Mouse (Mus musculus) lung, adult 18-20 months (tissue): ENCODE measurements around the gene Rph3a.
A peak's percentile ranks its signal among the peaks of the same experiment; 100 is the strongest.
"Not testable (repeated sequence)": the region's sequence is repeated elsewhere in the genome, so short reads cannot be mapped to it uniquely, and the experiment has no call there.

Source experiments
- DNase-seq, 2 experiments: peaks; one replicate each; pipeline ENCODE4 v3.0.0; 2022; ENCODE audit warnings: mixed read lengths in 2 of 2

The Rph3a gene

DNA sequence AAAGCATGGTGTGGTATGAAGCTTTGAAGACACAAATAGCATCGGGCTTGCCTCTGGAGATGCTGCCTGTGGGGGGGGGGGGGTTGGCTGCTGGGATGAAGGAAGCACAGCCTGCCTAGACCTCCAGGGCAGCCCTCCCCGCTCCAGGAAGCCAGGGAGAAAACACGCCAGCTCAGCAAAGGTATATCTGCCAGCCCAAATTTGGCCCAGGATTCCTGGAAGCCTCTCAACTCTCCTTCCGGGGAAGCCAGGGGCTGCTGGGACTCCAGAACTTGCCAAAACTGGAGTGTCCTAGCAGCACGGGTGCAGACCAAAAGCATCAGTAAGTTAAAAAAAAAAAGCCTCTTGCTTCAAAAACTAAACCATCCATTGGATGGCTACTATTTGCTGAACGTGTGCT lies 37.6 kb downstream of the Rph3a start:
- no peak for DNase-seq

DNA sequence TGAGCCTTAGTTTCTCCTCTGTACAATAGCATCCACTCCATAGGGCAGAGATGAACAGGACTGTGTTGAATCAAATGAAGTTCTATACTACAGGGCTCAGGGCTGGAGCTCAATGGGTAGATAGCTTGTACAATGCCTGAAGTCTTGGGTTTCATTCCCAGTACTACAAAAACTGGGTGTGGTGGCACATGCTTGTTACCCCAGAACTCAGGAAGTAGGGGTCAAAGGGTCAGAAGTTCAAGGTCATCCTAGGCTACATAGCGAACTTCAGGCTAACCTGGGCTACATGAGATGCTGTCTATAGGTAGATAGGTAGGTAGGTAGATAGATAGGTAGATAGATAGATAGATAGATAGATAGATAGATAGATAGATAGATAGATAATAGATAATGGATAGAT lies 38.6 kb downstream of the Rph3a start:
- no peak for DNase-seq

- no peak for DNase-seq
These were observed 40.2 kb downstream of the Rph3a start for GRCm38 (mm10) chr5:120969703-120970102.

DNA sequence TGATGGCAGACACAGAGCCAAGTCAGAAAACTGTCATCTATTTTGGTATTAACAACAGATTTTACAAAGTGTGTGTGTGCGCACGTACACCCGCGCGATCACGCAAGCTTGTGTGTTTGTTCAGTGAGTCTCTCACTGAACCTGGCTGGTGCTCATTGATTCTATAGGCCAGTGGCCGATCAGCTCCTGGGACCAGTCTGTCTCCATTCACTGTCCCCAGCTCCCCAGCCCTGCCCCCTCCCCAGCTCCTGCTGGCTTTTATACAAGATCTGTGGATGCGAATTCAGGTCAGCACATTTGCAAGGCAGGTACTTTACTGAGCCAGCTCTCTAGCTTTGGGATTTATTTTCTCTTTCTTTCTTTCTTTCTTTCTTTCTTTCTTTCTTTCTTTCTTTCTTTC lies 41.1 kb downstream of the Rph3a start:
- no peak for DNase-seq

DNA sequence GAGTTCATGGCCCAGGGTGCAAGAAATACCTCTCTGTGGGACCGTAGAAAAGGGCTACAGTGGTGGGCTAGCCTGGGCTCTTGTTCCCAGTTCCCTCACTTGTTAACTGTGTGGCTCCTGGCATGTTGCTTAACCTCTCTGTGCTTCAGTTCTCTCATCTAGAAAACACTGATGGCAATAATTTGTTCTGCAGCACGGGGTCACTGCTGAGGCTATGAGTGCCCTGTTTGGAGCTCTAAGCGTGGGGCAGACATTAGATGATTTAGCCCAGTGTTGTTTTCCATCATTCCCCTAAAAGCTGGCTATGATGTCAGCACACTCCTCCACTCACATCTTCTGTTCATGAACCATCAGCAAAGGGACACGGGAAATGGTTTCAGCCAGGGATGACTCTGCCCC lies 41.8 kb downstream of the Rph3a start:
- no peak for DNase-seq

DNA sequence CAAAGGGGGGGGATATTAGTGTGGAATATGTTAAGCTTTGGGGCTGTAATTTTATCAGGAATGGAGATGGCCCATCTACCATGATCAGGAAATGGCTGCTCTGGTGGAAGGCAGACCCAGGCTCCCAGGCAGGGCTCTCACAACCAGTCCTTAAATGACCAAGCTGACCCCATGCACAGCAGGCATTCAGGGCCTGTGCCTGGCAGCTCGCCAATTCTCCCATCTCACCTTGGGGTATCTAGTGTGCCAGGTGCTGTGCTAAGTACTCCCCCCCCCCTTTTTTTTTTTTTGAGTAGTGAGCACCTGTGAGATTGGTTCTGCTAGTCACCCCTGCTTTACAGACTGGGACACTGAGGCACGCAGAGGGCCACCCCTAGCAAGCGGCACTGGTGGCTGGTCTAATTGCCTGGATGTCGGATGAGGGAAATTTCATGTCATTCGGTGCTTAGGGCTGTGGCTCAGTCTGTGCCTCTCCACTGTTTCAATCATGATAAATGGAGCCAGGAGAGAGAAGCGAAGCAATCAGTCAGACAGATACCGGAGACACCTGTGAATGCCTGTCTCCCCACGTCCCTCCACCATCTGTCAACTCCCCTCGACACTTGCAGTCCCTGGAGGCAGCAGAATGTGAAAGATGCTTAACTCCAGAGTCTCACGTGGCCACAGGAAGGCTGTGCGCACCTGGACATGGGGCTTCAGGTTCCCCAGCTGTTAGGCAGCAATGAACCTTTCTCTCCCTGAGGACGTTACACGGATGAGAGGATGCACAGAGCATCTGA lies 42.3 kb downstream of the Rph3a start:
- DNase-seq: no peak

DNA sequence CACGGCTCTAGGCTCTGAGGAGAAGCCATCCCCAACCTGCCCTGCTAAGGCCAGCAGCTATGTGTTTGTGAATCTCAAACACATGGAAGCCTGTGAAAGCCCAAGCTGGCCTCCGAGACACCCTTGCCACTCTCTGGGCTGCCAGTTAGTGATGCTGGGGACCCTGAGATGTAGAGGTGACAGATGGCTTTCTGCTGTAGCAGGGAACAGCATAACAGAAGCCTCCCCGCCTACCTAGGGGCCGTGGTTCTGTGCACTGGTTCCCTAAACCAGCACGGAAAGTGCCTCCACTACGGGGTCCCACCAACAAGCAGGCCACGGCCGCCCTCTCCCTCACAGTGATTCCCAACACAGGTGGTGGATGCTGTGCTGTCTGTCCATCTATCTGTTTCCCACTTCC lies 43.0 kb downstream of the Rph3a start:
- no peak for DNase-seq

DNA sequence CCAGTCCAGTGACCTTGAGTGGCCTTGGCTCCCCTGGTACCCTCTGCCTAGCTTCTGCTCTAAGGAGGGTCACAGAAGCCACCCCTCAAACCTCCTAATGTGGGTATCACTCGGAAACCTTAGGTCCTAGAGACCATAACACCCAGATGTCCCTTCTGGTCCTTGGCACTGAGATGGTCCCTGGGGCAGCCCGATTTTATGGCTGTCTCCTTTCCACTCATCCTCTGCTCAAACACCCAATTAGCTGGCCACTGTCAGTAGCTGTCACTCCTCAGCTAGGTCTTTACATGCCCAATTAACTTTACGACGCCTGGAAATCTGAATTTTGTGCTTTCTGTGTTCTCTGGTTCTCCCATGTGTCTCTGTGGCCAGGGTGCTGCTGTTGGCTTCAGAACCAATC lies 43.7 kb downstream of the Rph3a start:
- DNase-seq: no peak

- no peak for DNase-seq
These were observed 48.9 kb downstream of the Rph3a start for GRCm38 (mm10) chr5:120961004-120961403.

- DNase-seq: no peak
These were observed 55.9 kb downstream of the Rph3a start for GRCm38 (mm10) chr5:120953974-120954373.

DNA sequence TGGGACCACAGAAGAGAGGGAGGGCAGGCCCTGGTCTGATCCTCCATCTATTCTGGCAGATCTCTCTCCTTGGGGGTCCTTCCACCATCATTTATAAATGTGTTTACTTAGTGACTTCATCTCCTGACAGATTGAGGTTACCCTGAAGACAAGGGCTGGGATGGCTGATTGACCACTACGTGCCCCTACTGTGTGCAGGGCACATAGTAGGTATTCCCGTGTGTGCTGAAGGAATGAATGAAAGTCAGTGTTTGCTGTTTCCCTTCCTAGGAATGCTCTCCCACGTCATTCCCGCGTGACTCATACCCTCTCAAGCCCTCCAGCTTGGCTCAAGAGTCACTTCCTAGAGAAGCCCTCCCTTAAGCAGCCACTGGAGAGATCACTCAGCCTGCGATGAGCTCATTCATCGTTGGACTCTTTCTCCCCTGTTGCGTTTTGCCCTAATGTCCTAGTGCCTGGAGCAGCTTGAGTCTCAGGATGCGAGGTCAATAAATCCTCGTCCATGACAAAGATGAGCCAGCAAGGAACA lies 57.6 kb downstream of the Rph3a start:
- DNase-seq: peak; percentile 6 to 8

- DNase-seq: no peak
These were observed 67.8 kb downstream of the Rph3a start for GRCm38 (mm10) chr5:120942076-120942475.

- DNase-seq: no peak
These were observed 71.3 kb downstream of the Rph3a start for GRCm38 (mm10) chr5:120938586-120938985.

DNA sequence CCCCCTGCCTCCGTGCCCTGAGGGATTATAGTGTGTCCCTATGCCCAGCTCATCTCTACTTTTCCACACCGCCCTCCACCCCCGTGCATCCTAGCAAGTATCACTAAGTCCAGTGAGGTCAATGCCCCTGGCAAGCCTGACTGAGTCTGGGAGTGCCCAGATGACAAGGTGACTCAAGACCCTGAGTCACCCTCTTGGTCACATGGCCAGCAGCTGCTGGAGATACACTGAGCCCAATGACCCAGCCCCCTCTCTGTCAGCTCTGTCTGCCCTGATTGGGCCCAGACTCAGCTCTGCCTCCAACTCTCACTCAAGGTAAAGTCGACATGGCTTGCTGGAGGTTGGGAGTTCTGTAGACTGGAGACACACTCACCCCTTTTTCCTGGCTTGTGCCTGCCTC lies 72.1 kb downstream of the Rph3a start:
- DNase-seq: no peak

- no peak for DNase-seq
These were observed 75.9 kb downstream of the Rph3a start for GRCm38 (mm10) chr5:120933966-120934365.

DNA sequence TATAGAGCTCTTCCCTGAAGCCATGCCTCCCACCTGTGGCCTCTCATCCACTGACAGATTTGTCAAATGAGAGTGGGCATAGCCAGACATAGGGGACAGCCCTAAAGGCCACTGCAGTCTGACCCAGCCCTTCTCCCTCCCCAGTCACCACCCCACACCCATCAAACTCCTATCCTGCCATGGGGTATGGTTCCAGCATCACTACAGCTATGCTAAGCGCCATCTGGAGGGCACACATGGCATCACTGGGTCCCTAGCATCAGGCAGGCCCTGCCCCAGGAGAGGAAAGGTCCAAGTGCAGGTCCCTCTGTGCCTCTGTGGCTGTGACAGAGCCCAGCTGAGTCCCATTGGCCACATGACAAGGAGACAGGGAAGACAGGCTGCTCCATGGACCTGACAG lies 82.9 kb downstream of the Rph3a start:
- no peak for DNase-seq

GRCm38 (mm10) chr5:120926311-120926710 lies 83.6 kb downstream of the Rph3a start:
- DNase-seq: not testable (repeated sequence)

DNA sequence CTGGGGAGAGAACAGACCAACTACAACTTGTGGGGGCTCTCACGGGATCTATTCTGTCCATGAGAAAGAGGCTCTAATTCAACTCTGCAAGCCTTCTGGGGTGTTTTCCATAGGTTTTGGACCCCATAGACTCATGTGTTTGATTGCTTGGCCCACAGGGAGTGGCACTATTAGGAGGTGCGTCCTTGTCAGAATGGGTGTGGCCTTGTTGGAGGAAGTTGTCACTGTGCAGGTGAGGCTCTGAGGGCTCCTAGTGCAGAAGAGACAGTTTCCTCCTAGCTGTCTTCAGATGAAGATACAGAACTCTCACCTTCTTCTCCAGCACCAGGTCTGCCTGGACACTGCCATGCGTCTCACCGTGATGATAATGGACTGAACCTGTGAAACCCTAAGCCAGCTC lies 85.4 kb downstream of the Rph3a start:
- DNase-seq: not testable (repeated sequence)

GRCm38 (mm10) chr5:120923969-120924368 lies 85.9 kb downstream of the Rph3a start:
- no peak for DNase-seq

- no peak for DNase-seq
These were observed 89.6 kb downstream of the Rph3a start for GRCm38 (mm10) chr5:120920296-120920695.

DNA sequence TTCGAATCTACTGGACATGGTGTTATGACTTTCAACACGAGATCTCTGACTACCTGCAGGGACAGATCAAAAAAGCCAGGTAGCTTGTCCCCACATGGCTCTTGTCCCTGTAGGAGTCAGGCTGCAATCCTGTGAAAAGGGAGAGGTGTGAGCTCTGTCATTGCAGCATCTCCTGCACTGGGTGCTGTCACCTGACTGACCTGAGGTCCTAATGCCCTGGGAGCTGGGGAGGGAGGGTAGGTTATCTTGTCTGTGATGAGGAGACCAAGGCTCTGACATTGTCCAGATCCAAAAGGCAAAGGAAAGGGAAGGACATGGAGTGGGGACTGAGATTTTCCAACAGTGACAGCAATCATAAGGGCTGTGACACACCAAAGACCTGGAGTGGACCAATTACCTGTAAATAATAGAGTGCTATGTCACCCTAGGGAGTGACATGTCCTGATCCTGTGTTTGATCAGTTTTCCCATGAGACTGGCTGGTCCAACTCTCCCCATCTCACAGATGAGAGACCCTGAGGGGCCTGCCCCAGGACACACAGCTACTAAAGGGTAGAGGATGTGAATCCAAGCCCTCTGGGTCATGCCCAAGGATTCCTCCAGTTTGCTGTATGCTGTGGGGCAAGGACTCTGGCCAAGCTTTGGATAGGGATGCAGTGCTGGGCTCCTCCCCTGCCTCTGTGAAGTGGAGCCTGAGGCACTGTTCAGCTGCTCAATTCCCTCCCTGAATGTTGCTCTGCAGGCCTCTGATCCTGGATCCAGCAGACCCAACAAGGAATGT lies 90.5 kb downstream of the Rph3a start:
- not testable (repeated sequence) for DNase-seq

DNA sequence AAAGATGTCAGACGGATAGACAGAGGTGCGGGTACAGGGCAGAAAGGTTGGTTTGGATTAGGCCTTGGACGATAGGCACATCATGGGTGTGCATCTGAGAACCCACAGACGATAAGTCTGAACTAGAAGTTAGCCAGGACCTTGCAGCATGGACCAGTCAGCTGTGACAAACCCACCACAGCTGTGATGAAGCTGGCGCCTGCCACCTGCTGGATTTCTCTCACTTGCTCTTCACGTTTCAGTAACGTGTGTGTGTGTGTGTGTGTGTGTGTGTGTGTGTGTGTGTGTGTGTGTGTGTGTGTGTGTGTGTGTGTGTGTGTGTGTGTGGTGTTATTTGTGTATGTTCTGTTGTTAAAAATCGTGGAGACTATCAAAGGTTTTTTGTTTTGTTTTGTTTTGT lies 95.7 kb downstream of the Rph3a start, which contains the start of gene Oas1d:
Gene Oas1d (plus strand): TSS at position 333 of the 400 bp plus-strand sequence.
- DNase-seq: not testable (repeated sequence)

- DNase-seq: no peak
These were observed 101.5 kb downstream of the Rph3a start for GRCm38 (mm10) chr5:120908196-120908920.
